Mouse (Mus musculus) stomach, postnatal 0 days (tissue): Measurements from ENCODE around the gene Nsun5.

ENCODE experiments used
- CTCF ChIP-seq: IDR thresholded peaks from 2 replicates; pipeline ENCODE4 v1.5.1; 2016; ENCODE audit warnings: antibody characterized with exemption, low read depth, mild to moderate bottlenecking, moderate library complexity
- EP300 ChIP-seq: optimal IDR thresholded peaks from 2 replicates; pipeline ENCODE3; 2016; ENCODE audit warnings: antibody characterized with exemption

GRCm38 (mm10) chr5:135410266-135410665 is 40.5 kb downstream of the Nsun5 start:
- no peak for TF ChIP-seq CTCF
- TF ChIP-seq EP300: no peak
